Mouse (Mus musculus) liver, embryonic 12.5 days (tissue): ENCODE data around the gene Galnt15. TPM values are rescaled to one million over a fixed set of nuclear protein-coding genes. Genes with fewer than 3 reads are reported as not detected.
"Not testable (repeated sequence)": the region's sequence is repeated elsewhere in the genome, so short reads cannot be mapped to it uniquely, and the experiment has no call there.

Experiments used
- ATAC-seq: fragments of 200-750 bp; cut with Nextera tagmentation; 2 replicates; pipeline ENCODE4 v1.8.0; 2017; ENCODE audit warnings: moderate number of reproducible peaks, mild to moderate bottlenecking, moderate library complexity
- H3K27ac ChIP-seq: fragments of 300-500 bp; sonication (generic); 2 replicates; pipeline ENCODE4 v1.5.1; 2016; ENCODE audit warnings: mild to moderate bottlenecking
- H3K27me3 ChIP-seq: fragments of 300-500 bp; sonication (generic); replicated peaks from 2 replicates; pipeline ENCODE4 v1.6.1; 2016; ENCODE audit warnings: mild to moderate bottlenecking, moderate library complexity
- H3K36me3 ChIP-seq: fragments of 300-500 bp; sonication (generic); 2 replicates; pipeline ENCODE4 v1.6.1; 2016; ENCODE audit warnings: mild to moderate bottlenecking, moderate library complexity
- H3K4me1 ChIP-seq: fragments of 300-500 bp; sonication (generic); 2 replicates; pipeline ENCODE4 v1.6.1; 2016
- H3K4me2 ChIP-seq: fragments of 300-500 bp; sonication (generic); 2 replicates; pipeline ENCODE4 v1.6.1; 2016; ENCODE audit warnings: mild to moderate bottlenecking, moderate library complexity
- H3K4me3 ChIP-seq: fragments of 300-500 bp; sonication (generic); 2 replicates; pipeline ENCODE4 v1.5.1; 2016; ENCODE audit warnings: mild to moderate bottlenecking, moderate library complexity
- H3K9ac ChIP-seq: fragments of 300-500 bp; sonication (generic); 2 replicates; pipeline ENCODE4 v1.6.1; 2016; ENCODE audit warnings: mild to moderate bottlenecking, moderate library complexity
- H3K9me3 ChIP-seq: fragments of 300-500 bp; sonication (generic); replicated peaks from 2 replicates; pipeline ENCODE4 v1.6.1; 2016; ENCODE audit warnings: mild to moderate bottlenecking, moderate library complexity
- WGBS: fragments of 180-500 bp; shearing (Covaris S2); methylation state at CpG from one replicate; pipeline ENCODE4 v1.1.7; 2016; ENCODE audit not compliant: insufficient replicate concordance; 5-methylcytosine and 5-hydroxymethylcytosine counted together
- polyA plus RNA-seq: library from polyadenylated mRNA; unstranded; fragments of >200 nt; fragmentation: Nextera tagmentation; extraction: Ambion mirVana; gene quantifications from 2 replicates; pipeline ENCODE4 v1.2.1, GENCODE M21; 2016

Gene Galnt15
- polyA plus RNA-seq, 1 experiment from 2014 or later: not detected

GRCm38 (mm10) chr14:32073901-32074300 lies 45.1 kb downstream of the Galnt15 start:
- Histone ChIP-seq H3K4me3 (no peak overlapping the region), H3K36me3 (no peaks in the 10 kb centered on the region), H3K27me3 (no peaks in the 10 kb centered on the region), H3K27ac (no peak overlapping the region), H3K9ac (no peak overlapping the region), H3K9me3 (no peaks in the 10 kb centered on the region), H3K4me2 (no peak overlapping the region), H3K4me1 (peaks cover 21% of the 10 kb centered on the region)
- ATAC-seq: no peak
- WGBS: 65% methylated on average over 7 of the region's 7 CpGs

GRCm38 (mm10) chr14:32076896-32077575 lies 48.2 kb downstream of the Galnt15 start:
- Histone ChIP-seq H3K4me1 (peaks cover 21% of the 10 kb centered on the region), H3K4me3 (no peak overlapping the region), H3K4me2 (no peak overlapping the region), H3K27ac (no peak overlapping the region), H3K27me3 (no peaks in the 10 kb centered on the region), H3K9ac (no peak overlapping the region), H3K36me3 (peaks cover 20% of the 10 kb centered on the region), H3K9me3 (no peaks in the 10 kb centered on the region)
- WGBS: 38% methylated on average over 8 of the region's 8 CpGs
- ATAC-seq: peak; percentile 47; the same call in 1 of the 2 replicates

- H3K9me3 ChIP-seq: no peaks in the 10 kb centered on the region
- WGBS: 83% methylated on average over 10 of the region's 10 CpGs
- H3K4me3 ChIP-seq: no peak overlapping the region
- ATAC-seq: no peak
- no peak overlapping the region for H3K9ac ChIP-seq
- H3K4me2 ChIP-seq: no peak overlapping the region
- H3K4me1 ChIP-seq: peaks cover 9% of the 10 kb centered on the region
- H3K36me3 ChIP-seq: peaks cover 31% of the 10 kb centered on the region
- H3K27me3 ChIP-seq: no peaks in the 10 kb centered on the region
- H3K27ac ChIP-seq: no peak overlapping the region
These were observed 52.2 kb downstream of the Galnt15 start for GRCm38 (mm10) chr14:32081026-32081425.

DNA sequence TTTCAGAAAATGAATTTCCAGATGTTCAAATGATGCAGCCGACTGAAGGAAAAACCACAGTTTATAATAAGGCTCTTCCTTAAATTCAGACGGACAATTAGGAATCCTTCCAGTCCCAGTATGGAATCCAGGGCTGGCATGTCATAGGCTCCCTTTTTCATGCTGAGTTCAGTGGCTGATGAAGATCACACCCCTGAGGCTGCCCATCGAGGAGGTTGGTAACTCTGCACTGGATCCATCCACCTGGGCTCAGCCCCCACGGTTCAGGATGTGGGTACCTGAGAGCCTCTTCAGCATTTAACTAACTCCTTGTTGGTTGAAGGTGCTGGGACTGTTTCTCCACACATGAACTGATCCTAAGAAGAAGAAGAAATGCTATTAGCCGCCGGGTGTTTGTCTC lies 54.1 kb downstream of the Galnt15 start:
- no peak for ATAC-seq
- no peak overlapping the region for H3K4me3 ChIP-seq
- no peak overlapping the region for H3K9ac ChIP-seq
- no peaks in the 10 kb centered on the region for H3K27me3 ChIP-seq
- WGBS: 87% methylated on average over 6 of the region's 6 CpGs
- peaks cover 18% of the 10 kb centered on the region for H3K4me1 ChIP-seq
- no peaks in the 10 kb centered on the region for H3K9me3 ChIP-seq
- H3K27ac ChIP-seq: no peak overlapping the region
- peaks cover 31% of the 10 kb centered on the region for H3K36me3 ChIP-seq
- H3K4me2 ChIP-seq: no peak overlapping the region

GRCm38 (mm10) chr14:32083466-32083865 lies 54.7 kb downstream of the Galnt15 start:
- no peak overlapping the region for H3K27ac ChIP-seq
- peaks cover 22% of the 10 kb centered on the region for H3K4me1 ChIP-seq
- H3K9ac ChIP-seq: no peak overlapping the region
- H3K27me3 ChIP-seq: no peaks in the 10 kb centered on the region
- ATAC-seq: no peak
- no peaks in the 10 kb centered on the region for H3K9me3 ChIP-seq
- no peak overlapping the region for H3K4me3 ChIP-seq
- H3K4me2 ChIP-seq: no peak overlapping the region
- 86% methylated on average over 2 of the region's 2 CpGs for WGBS
- peaks cover 31% of the 10 kb centered on the region for H3K36me3 ChIP-seq

GRCm38 (mm10) chr14:32084761-32085485 lies 56.1 kb downstream of the Galnt15 start, which contains the start of gene Oxnad1:
TSS of gene Oxnad1 (plus strand) at chr14:32085374.
- H3K9me3 ChIP-seq: no peaks in the 10 kb centered on the region
- WGBS: 2% methylated on average over 22 of the region's 22 CpGs
- H3K4me2 ChIP-seq: peak within 1 kb of the TSS; percentile 88
- H3K4me1 ChIP-seq: peaks cover 27% of the 10 kb centered on the region
- H3K27me3 ChIP-seq: no peaks in the 10 kb centered on the region
- peak; percentile 88 for ATAC-seq
- peak within 1 kb of the TSS; percentile 92 for H3K27ac ChIP-seq
- peaks cover 38% of the 10 kb centered on the region for H3K36me3 ChIP-seq
- peak within 1 kb of the TSS; percentile 83 for H3K9ac ChIP-seq
- H3K4me3 ChIP-seq: peak within 1 kb of the TSS; percentile 78

DNA sequence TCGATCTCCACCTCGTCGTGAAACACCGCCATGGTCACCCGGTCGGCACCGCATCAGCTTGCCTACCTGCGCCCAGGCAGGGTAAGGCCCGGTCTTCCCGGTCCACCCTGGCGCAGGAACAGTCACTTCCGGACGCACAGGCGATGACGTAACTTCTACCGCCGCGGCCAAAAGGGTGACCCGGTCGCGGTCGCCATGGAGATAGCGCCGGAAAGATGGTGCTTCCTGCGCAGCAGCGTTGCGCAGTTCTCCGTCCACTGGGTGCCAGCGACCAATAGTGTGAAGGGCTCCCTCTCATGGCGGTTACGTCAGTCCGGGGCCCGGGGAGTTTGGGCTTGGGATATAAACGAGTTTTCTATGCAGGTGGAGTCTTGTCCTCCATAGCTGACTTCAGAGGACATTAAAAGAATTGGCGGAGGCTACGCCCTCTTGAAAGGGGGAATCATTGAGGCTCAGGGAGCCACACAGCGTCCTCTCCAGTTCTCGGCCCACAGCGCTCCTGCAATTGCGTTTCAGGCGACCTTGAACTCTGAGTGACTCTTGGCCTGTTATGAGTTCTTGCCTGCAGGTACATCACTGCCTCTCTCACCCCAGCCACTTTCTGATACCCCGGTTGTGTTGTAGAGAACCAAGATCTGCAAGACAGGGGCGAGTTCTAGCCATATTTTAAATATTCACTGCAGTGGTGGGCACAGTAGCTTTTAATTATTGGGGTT lies 56.9 kb downstream of the Galnt15 start, which contains the start of gene Dph3:
Dph3 (minus strand) TSS at position 244 of the 716 bp plus-strand sequence.
- ATAC-seq: peak; percentile 96
- H3K27ac ChIP-seq: peak within 1 kb of the TSS; percentile 92
- H3K9ac ChIP-seq: peak within 1 kb of the TSS; percentile 83
- no peaks in the 10 kb centered on the region for H3K9me3 ChIP-seq
- peaks cover 40% of the 10 kb centered on the region for H3K36me3 ChIP-seq
- peak within 1 kb of the TSS; percentile 78 for H3K4me3 ChIP-seq
- H3K27me3 ChIP-seq: no peaks in the 10 kb centered on the region
- WGBS: 2% methylated on average over 43 of the region's 43 CpGs
- H3K4me1 ChIP-seq: peaks cover 27% of the 10 kb centered on the region
- peak within 1 kb of the TSS; percentile 88 for H3K4me2 ChIP-seq

GRCm38 (mm10) chr14:32086226-32086625 lies 57.4 kb downstream of the Galnt15 start:
- H3K27me3 ChIP-seq: no peaks in the 10 kb centered on the region
- 6% methylated on average over 8 of the region's 8 CpGs for WGBS
- peaks cover 27% of the 10 kb centered on the region for H3K4me1 ChIP-seq
- peaks cover 36% of the 10 kb centered on the region for H3K36me3 ChIP-seq
- ATAC-seq: no peak
- H3K9ac ChIP-seq: peak overlapping the region; percentile 83
- peak overlapping the region; percentile 78 for H3K4me3 ChIP-seq
- H3K27ac ChIP-seq: peak overlapping the region; percentile 92
- H3K9me3 ChIP-seq: no peaks in the 10 kb centered on the region
- peak overlapping the region; percentile 88 for H3K4me2 ChIP-seq

DNA sequence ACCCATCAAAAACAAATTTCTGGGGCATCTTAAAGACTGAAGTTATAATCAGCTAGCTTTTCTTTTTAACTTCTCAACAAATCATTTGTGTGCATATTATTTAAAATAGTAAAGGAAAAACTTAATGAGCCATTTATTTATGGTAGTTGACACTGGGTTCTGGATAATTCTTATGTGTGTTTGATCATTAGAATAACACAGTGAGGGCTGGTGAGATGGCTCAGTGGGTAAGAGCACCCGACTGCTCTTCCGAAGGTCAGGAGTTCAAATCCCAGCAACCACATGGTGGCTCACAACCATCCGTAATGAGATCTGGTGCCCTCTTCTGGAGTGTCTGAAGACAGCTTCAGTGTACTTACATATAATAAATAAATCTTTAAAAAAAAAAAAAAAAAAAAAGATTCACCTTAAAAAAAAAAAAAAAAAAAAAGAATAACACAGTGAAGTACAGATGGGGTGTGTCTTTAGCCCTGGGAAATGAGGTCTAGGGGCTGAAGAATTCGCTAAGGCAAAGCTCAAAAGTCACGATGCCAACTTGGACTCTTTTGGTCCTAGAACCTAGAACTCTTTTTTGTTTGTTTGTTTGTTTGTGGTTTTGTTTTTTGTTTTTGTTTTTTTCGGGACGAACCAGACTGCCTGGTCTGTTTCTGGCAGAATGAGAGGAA lies 58.9 kb downstream of the Galnt15 start:
- not testable (repeated sequence) for H3K27me3 ChIP-seq, H3K9me3 ChIP-seq, H3K4me3 ChIP-seq, ATAC-seq, H3K9ac ChIP-seq
- 81% methylated on average over 7 of the region's 7 CpGs for WGBS
- H3K27ac ChIP-seq: peak overlapping the region; percentile 92; the same call in 1 of the 2 replicates
- peaks cover 35% of the 10 kb centered on the region for H3K36me3 ChIP-seq
- peak overlapping the region; percentile 88 for H3K4me2 ChIP-seq
- peaks cover 27% of the 10 kb centered on the region for H3K4me1 ChIP-seq

DNA sequence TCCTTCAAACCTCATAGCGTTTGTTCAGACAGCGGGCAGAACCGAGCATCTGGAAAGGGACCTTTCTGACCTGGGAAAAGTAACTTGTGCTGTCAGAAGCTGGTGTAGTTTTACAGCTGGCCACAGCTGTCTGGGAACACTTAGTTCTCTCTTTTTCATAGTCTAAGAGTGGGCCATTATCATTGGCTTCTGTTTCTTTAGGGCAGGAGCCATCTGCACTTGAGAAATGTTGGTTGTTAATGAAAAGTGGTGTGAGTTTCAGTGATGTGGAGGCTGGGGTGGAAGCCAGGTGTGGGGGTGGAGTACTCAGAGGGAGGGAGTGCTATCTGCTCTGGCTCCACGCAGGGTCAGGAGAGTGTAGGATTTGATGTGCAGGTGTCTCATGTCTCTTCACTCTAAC lies 62.3 kb downstream of the Galnt15 start:
- Histone ChIP-seq H3K9me3 (no peaks in the 10 kb centered on the region), H3K27me3 (no peaks in the 10 kb centered on the region), H3K4me1 (peaks cover 31% of the 10 kb centered on the region), H3K27ac (no peak overlapping the region), H3K9ac (no peak overlapping the region), H3K4me3 (no peak overlapping the region), H3K4me2 (no peak overlapping the region), H3K36me3 (peaks cover 63% of the 10 kb centered on the region)
- WGBS: 84% methylated on average over 4 of the region's 4 CpGs
- ATAC-seq: no peak

GRCm38 (mm10) chr14:32091704-32092103 lies 62.9 kb downstream of the Galnt15 start:
- Histone ChIP-seq H3K27ac (no peak overlapping the region), H3K4me1 (peaks cover 25% of the 10 kb centered on the region), H3K9me3 (no peaks in the 10 kb centered on the region), H3K9ac (no peak overlapping the region), H3K27me3 (no peaks in the 10 kb centered on the region), H3K4me2 (no peak overlapping the region), H3K4me3 (no peak overlapping the region), H3K36me3 (peaks cover 68% of the 10 kb centered on the region)
- no peak for ATAC-seq
- 82% methylated on average over 4 of the region's 4 CpGs for WGBS
